Mouse (Mus musculus) left cerebral cortex, adult 2 months (tissue): Measurements from ENCODE around the gene Slc30a6. TPM values are rescaled to one million over a fixed set of nuclear protein-coding genes. Genes with fewer than 3 reads are reported as not detected.
"Not testable (repeated sequence)": the region's sequence is repeated elsewhere in the genome, so short reads cannot be mapped to it uniquely, and the experiment has no call there.

Experiments used
- DNase-seq, 2 experiments: peaks; one replicate each; pipeline ENCODE4 v3.0.0; 2021 to 2022; ENCODE audit warnings: low spot score in 2 of 2, mixed read lengths in 1 of 2; ENCODE audit errors: extremely low spot score in 1 of 2
- H3K27ac ChIP-seq: fragments of 200-600 bp; 2 replicates; pipeline ENCODE4 v1.8.1; 2022
- H3K4me3 ChIP-seq: fragments of 200-600 bp; 2 replicates; pipeline ENCODE4 v1.8.1; 2022
- CTCF ChIP-seq: fragments of 200-600 bp; IDR thresholded peaks from 2 replicates; pipeline ENCODE4 v1.8.1; 2022; ENCODE audit warnings: antibody characterized with exemption, mild to moderate bottlenecking, moderate library complexity
- intact Hi-C: fragments of 180-260 bp; cut with DNase I; formaldehyde crosslinking; loops from one replicate; pipeline ENCODE4 v1.15.1; 2025
- total RNA-seq, 2 experiments: library from RNA; stranded (reverse); gene quantifications; 2 replicates each; pipeline ENCODE4 v1.2.3; 2021

Gene Slc30a6
- total RNA-seq, 2 experiments from 2014 or later, result 12.6 to 15.6 TPM

GRCm38 (mm10) chr17:74453928-74454327, 58.5 kb downstream of the Slc30a6 start:
- Histone ChIP-seq H3K4me3 (no peak overlapping the region), H3K27ac (no peak overlapping the region)
- intact Hi-C loops, result no loop called here
- DNase-seq, result no peak
- TF ChIP-seq CTCF, result no peak

DNA sequence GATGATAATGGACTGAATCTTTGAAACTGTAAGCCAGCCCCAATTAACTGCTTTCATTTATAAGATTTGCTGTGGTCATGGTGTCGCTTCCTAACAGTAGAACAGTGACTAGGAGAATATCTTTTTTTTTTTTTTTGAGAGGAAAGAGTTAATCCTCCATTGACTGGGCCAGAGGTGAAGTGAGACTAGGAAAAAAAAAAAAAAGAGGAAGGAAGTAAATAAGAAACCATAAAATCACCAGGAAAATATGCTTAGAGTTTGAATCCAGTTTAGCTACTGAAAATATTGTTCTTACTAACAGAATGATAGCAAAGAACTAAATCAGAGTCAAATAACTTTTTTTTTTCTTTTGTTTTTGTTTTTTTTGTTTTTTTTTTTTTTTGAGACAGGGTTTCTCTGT, 59.3 kb downstream of the Slc30a6 start:
- no peak for TF ChIP-seq CTCF
- intact Hi-C loops, result no loop called here
- no peak for DNase-seq
- no peak overlapping the region for H3K4me3 ChIP-seq
- no peak overlapping the region for H3K27ac ChIP-seq

DNA sequence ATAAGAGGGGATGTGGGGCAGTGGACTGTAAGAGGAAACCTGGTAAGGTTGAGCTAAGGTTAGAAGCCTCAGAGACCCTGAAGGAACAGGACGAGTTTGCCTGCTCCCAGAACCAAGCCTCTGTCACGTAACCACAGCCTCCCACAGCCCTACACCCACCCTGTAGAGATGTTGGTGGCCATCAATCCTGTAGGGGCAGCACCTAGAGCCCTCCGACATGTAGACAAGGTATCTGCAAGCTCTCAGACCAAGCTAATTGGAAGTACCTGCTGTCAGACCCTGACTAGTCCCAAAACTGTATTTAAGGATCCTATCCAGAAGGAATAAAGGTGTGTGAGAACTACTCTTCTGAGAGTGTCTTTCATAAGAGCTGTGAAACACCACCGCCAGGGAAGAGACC, 60.0 kb downstream of the Slc30a6 start:
- H3K4me3 ChIP-seq, result no peak overlapping the region
- TF ChIP-seq CTCF, result no peak
- H3K27ac ChIP-seq, result no peak overlapping the region
- DNase-seq, result no peak
- intact Hi-C loops, result no loop called here

DNA sequence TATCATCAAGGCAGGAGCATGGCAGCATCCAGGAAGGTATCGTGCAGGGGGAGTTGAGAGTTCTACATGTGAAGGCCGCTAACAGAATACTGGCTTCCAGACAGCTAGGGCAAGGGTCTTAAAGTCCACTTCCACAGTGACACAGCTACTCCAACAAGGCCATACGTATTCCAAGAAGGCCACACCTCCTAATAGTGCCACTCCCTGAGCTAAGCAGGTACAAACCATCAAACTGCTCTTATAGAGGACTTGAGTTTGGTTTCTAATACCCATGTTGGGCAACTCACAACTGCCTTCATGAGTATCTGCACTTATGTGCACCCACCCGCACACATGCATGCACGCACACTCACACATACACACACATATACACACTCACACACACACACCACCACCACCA, 61.4 kb downstream of the Slc30a6 start:
- Histone ChIP-seq H3K4me3 (no peak overlapping the region), H3K27ac (no peak overlapping the region)
- TF ChIP-seq CTCF, result no peak
- intact Hi-C loops, result no loop called here
- DNase-seq, result no peak

- intact Hi-C loops, result no loop called here
- no peak for TF ChIP-seq CTCF
- Histone ChIP-seq H3K4me3 (no peak overlapping the region), H3K27ac (no peak overlapping the region)
- DNase-seq, result no peak
Measured at GRCm38 (mm10) chr17:74457972-74458677, 62.7 kb downstream of the Slc30a6 start.

DNA sequence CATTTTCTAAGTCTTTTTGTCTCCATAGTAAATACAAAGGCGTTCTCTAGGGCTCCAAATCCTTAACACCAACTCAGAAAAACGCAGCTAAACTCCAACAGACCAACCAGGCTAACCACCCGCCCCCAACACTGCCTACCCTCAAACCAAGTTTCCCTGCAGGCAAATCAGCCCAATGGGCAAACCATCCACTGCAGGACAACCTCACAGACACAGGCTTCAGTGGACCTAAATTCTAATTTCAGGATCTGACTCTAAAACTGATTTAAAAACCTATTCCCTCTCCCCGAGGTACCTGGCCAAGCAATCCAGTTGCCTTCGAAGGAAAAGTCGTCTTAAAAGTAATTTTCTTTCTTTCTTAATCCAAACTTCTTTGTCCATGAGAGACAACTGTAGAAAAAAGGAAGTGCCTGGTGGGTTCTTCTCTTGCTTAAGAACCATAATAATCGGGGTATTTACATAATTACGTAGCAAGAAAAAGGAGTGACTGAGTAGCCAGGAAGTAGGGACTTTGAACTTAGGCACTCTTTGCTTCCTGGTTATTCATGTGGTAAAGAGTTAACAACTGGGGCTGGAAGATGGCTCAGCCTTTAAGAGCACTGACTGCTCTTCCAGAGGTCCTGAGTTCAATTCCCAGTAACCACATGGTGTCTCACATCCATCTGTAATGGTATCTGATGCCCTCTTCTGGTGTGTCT, 63.5 kb downstream of the Slc30a6 start, which contains the start of gene Nlrc4:
Gene Nlrc4, minus strand, starts transcription at position 432 of the 698 bp plus-strand sequence.
- DNase-seq, result no peak
- H3K27ac ChIP-seq, result no peak within 1 kb of the TSS
- intact Hi-C loops, result no loop called here
- no peak for TF ChIP-seq CTCF
- H3K4me3 ChIP-seq, result no peak within 1 kb of the TSS

GRCm38 (mm10) chr17:74463510-74463909, 68.1 kb downstream of the Slc30a6 start:
- no peak overlapping the region for H3K27ac ChIP-seq
- intact Hi-C loops, result no loop called here
- TF ChIP-seq CTCF, result no peak
- no peak overlapping the region for H3K4me3 ChIP-seq
- no peak for DNase-seq

GRCm38 (mm10) chr17:74467981-74468380, 72.6 kb downstream of the Slc30a6 start:
- intact Hi-C loops, H3K4me3 ChIP-seq, DNase-seq, H3K27ac ChIP-seq: not testable (repeated sequence)

GRCm38 (mm10) chr17:74470133-74470532, 74.7 kb downstream of the Slc30a6 start:
- H3K4me3 ChIP-seq, DNase-seq, intact Hi-C loops, H3K27ac ChIP-seq: not testable (repeated sequence)

Other genes with a start within 250 kb of the Slc30a6 start
- 10 to 100 TPM; 43.3 to 46.9 TPM for gene Memo1, start 100.1 kb upstream of the Slc30a6 start, total RNA-seq
- 10 to 100 TPM; 42.6 to 45.6 TPM for gene Dpy30, start 71.7 kb upstream of the Slc30a6 start, total RNA-seq
- 10 to 100 TPM; 53.4 to 55.1 TPM for gene Spast, start 56.6 kb upstream of the Slc30a6 start, total RNA-seq
- under 1 TPM; 0.16 to 0.41 TPM for gene Nlrc4, start 63.5 kb downstream of the Slc30a6 start, total RNA-seq
- 10 to 100 TPM; 76.7 to 89.5 TPM for gene Yipf4, start 93.9 kb downstream of the Slc30a6 start, total RNA-seq
- 100 to 1,000 TPM; 132 to 144 TPM for gene Birc6, start 132.7 kb downstream of the Slc30a6 start, total RNA-seq